Comparison of ENCODE assay signal across 25 mouse cellular contexts in the genomic region with DNA sequence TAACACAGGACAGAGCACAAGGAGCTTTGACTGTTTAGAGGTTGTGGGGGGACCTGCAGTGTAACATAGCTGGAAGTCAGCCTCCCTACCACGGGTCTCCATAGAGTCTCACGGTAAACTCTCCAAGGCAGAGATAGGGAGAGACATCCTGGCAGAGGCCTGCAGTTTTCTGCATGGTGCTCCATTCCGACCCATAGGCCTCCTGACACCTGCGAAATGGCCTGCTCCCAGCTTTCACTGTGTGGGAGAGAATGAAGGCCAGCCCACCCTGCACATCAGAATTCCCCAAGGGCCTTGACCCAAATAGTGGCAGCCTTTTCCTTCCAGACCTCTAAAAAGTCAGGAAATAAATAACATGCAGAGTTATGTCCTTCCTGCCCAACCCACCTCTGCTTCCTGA. TPM values are rescaled to one million over a fixed set of nuclear protein-coding genes. Genes with fewer than 3 reads are reported as not detected.
"Had no signal": no experiment of that assay in that cellular context is flagged by ENCODE, and none has a peak within 500 bp of the region (broad histone marks: within the 10 kb centered on the region; RNA-seq: fewer than 3 reads in every experiment).

No protein-coding gene starts in this region.

- H3K9me3 ChIP-seq: forebrain, embryonic 15.5 days; heart, embryonic 15.5 days; hindbrain, embryonic 15.5 days; kidney, embryonic 15.5 days; limb, embryonic 13.5 days; limb, embryonic 15.5 days; liver, embryonic 12.5 days had no signal

- H3K36me3 ChIP-seq: forebrain, embryonic 15.5 days; heart, embryonic 13.5 days; heart, embryonic 15.5 days; hindbrain, embryonic 13.5 days; hindbrain, embryonic 15.5 days; kidney, embryonic 15.5 days; limb, embryonic 13.5 days; limb, embryonic 15.5 days; liver, embryonic 12.5 days had no signal

- H3K9ac ChIP-seq: forebrain, embryonic 15.5 days; forebrain, postnatal 0 days; heart, embryonic 13.5 days; heart, embryonic 15.5 days; hindbrain, embryonic 13.5 days; hindbrain, embryonic 15.5 days; kidney, embryonic 15.5 days; limb, embryonic 13.5 days; limb, embryonic 15.5 days; liver, embryonic 12.5 days had no signal

- H3K27ac ChIP-seq: forebrain, embryonic 15.5 days; heart, embryonic 13.5 days; heart, embryonic 15.5 days; hindbrain, embryonic 13.5 days; hindbrain, embryonic 15.5 days; hindbrain, postnatal 0 days; kidney, embryonic 15.5 days; kidney, postnatal 0 days; limb, embryonic 13.5 days; limb, embryonic 15.5 days; liver, embryonic 12.5 days had no signal

- H3K4me3 ChIP-seq: forebrain, embryonic 15.5 days; heart, embryonic 13.5 days; heart, embryonic 15.5 days; hindbrain, embryonic 13.5 days; hindbrain, embryonic 15.5 days; kidney, embryonic 15.5 days; limb, embryonic 13.5 days; limb, embryonic 15.5 days; liver, embryonic 12.5 days had no signal

- H3K4me2 ChIP-seq: forebrain, embryonic 15.5 days; heart, embryonic 11.5 days; heart, embryonic 13.5 days; heart, embryonic 15.5 days; hindbrain, embryonic 13.5 days; hindbrain, embryonic 15.5 days; kidney, embryonic 15.5 days; limb, embryonic 13.5 days; limb, embryonic 15.5 days; liver, embryonic 12.5 days had no signal

- ATAC-seq: forebrain, embryonic 15.5 days; forebrain, postnatal 0 days; hindbrain, postnatal 0 days; intestine, embryonic 16.5 days; liver, embryonic 12.5 days had no signal

- DNase-seq: forebrain, postnatal 0 days; gastrocnemius, postnatal 14 days; heart, adult 18-20 months; heart, postnatal 36 days; kidney, adult 18-20 months; kidney, adult 9 months; kidney, postnatal 14 days; layer of hippocampus, adult 9-11 months; layer of hippocampus, postnatal 36 days; left cerebral cortex, postnatal 4 days had no signal

RNA-seq across cellular contexts. Expression of gene Stk32c, which starts 22.5 kb away (rescaled TPM):
- total RNA-seq: hematopoietic stem cell, adult 5-6 weeks had no signal
- polyA plus RNA-seq: heart, embryonic 11.5 days; heart, postnatal 0 days; liver, embryonic 12.5 days had no signal
